Mouse (Mus musculus) ES-E14 (cell line): Measurements from ENCODE around the gene Klf2.

Source experiments
- CHD2 ChIP-seq: IDR thresholded peaks from 2 replicates; pipeline ENCODE4 v1.6.1; 2014; ENCODE audit warnings: mild to moderate bottlenecking, low read depth, low read length, inconsistent platforms
- HCFC1 ChIP-seq: IDR thresholded peaks from 2 replicates; pipeline ENCODE4 v1.6.1; 2012; ENCODE audit warnings: low read length, inconsistent platforms, borderline replicate concordance; ENCODE audit not compliant: insufficient read depth
- MAFK ChIP-seq: IDR thresholded peaks from 2 replicates; pipeline ENCODE4 v1.6.1; 2014; ENCODE audit warnings: mild to moderate bottlenecking, low read depth, low read length, inconsistent platforms; ENCODE audit not compliant: insufficient read depth
- ZC3H11A ChIP-seq: IDR thresholded peaks from 2 replicates; pipeline ENCODE4 v1.6.1; 2012; ENCODE audit warnings: low read depth, mild to moderate bottlenecking, inconsistent platforms, low read length, borderline replicate concordance
- ZNF384 ChIP-seq: IDR thresholded peaks from 2 replicates; pipeline ENCODE4 v1.6.1; 2012; ENCODE audit warnings: low read depth, low read length, inconsistent platforms

DNA sequence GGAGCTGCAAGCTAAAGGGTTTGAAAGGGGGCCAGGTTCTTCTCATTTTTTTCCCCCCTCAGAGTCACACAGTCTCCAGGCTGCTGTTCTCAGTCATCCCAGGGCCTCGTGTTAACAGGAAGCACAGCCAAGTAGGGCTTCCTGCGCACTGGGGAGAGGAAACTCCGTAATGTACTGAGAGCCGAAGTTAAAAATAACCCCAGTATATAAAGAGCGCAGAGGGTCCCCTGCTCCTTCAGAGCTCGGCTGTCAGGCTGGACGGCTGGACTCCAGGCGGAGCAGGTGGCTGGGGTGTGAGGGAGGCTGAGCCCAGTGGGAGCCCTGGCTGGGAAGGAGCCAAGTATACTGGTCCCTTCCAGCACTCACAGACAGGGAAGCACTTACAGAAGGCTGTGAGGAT is 23.2 kb upstream of the Klf2 start:
- TF ChIP-seq ZC3H11A (no peak), HCFC1 (no peak), MAFK (no peak), CHD2 (no peak), ZNF384 (no peak)
